Mouse (Mus musculus) forebrain, embryonic 11.5 days (tissue): ENCODE results near the gene Rec8. TPM values are rescaled to one million over a fixed set of nuclear protein-coding genes. Genes with fewer than 3 reads are reported as not detected.

ENCODE experiments used
- ATAC-seq: fragments of 200-750 bp; cut with Nextera tagmentation; replicated peaks from 2 replicates; pipeline ENCODE4 v1.8.0; 2017; ENCODE audit warnings: moderate TSS enrichment; ENCODE audit not compliant: low FRiP score
- DNase-seq: peaks from one replicate; pipeline ENCODE4 v3.0.0-alpha.2; 2017; ENCODE audit warnings: low spot score
- H3K27ac ChIP-seq: fragments of 300-500 bp; sonication (generic); 2 replicates; pipeline ENCODE4 v1.5.1; 2014; ENCODE audit warnings: low read depth, low read length
- H3K27me3 ChIP-seq: fragments of 300-500 bp; sonication (generic); 2 replicates; pipeline ENCODE4 v1.6.1; 2014; ENCODE audit warnings: mild to moderate bottlenecking, low read length, mixed read lengths; ENCODE audit not compliant: control insufficient read depth, insufficient read depth
- H3K36me3 ChIP-seq: fragments of 300-500 bp; sonication (generic); 2 replicates; pipeline ENCODE4 v1.6.1; 2014; ENCODE audit warnings: mild to moderate bottlenecking, low read length, moderate library complexity, mixed read lengths; ENCODE audit not compliant: control insufficient read depth, insufficient read depth
- H3K4me1 ChIP-seq: fragments of 300-500 bp; sonication (generic); replicated peaks from 2 replicates; pipeline ENCODE4 v1.6.1; 2014; ENCODE audit warnings: low read length, mixed read lengths; ENCODE audit not compliant: control insufficient read depth, insufficient read depth
- H3K4me2 ChIP-seq: fragments of 300-500 bp; sonication (generic); 2 replicates; pipeline ENCODE4 v1.6.1; 2014; ENCODE audit warnings: low read depth, mild to moderate bottlenecking, low read length, moderate library complexity, mixed read lengths; ENCODE audit not compliant: severe bottlenecking
- H3K4me3 ChIP-seq: fragments of 300-500 bp; sonication (generic); 2 replicates; pipeline ENCODE4 v1.5.1; 2014; ENCODE audit warnings: low read depth, low read length
- H3K9ac ChIP-seq: fragments of 300-500 bp; sonication (generic); 2 replicates; pipeline ENCODE4 v1.6.1; 2014; ENCODE audit warnings: low read length
- H3K9me3 ChIP-seq: fragments of 300-500 bp; sonication (generic); 2 replicates; pipeline ENCODE4 v1.6.1; 2016; ENCODE audit warnings: low read length, mixed read lengths; ENCODE audit not compliant: control insufficient read depth
- WGBS: fragments of 180-500 bp; shearing (Covaris S2); extraction: QIAGEN DNeasy Blood & Tissue Kit; methylation state at CpG from one replicate; pipeline ENCODE4 v1.1.7; 2014; 5-methylcytosine and 5-hydroxymethylcytosine counted together
- polyA plus RNA-seq: library from polyadenylated mRNA; unstranded; fragments of >200 nt; fragmentation: Nextera tagmentation; extraction: Ambion mirVana; gene quantifications from 2 replicates; pipeline ENCODE4 v1.2.1, GENCODE M21; 2014

Rec8 gene
- polyA plus RNA-seq, 1 experiment from 2014 or later, result 5.5 TPM

DNA sequence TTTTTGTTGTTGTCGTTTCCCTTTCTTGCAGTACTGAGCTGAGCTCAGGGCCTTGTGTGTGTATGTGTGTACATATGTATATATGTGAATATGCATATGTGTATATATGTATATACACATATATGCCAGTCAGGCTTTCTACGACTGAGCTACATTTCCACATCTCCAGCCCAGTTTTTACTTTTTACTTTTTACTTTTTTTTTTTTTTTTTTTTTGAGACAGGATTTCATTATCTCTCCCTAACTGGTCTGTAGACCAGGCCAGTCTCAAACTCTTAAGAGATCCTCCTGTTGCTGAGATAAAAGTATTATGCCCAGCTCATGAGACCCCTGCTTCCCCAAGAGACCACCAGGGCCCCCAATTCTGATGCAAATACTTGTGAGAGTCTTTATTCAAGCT lies 993 bp upstream of the Rec8 start:
- H3K27ac ChIP-seq, result no peak overlapping the region
- H3K4me1 ChIP-seq, result peaks cover 3% of the 10 kb centered on the region; the same call in 1 of the 2 replicates
- no peak overlapping the region for H3K4me3 ChIP-seq
- no peak for ATAC-seq
- no peaks in the 10 kb centered on the region for H3K36me3 ChIP-seq
- no peaks in the 10 kb centered on the region for H3K27me3 ChIP-seq
- 84% methylated on average over 2 of the region's 2 CpGs for WGBS
- H3K9ac ChIP-seq, result no peak overlapping the region
- H3K9me3 ChIP-seq, result no peaks in the 10 kb centered on the region
- no peak for DNase-seq
- no peak overlapping the region for H3K4me2 ChIP-seq

- Histone ChIP-seq H3K4me1 (peaks cover 3% of the 10 kb centered on the region; the same call in 1 of the 2 replicates), H3K36me3 (no peaks in the 10 kb centered on the region), H3K9me3 (no peaks in the 10 kb centered on the region), H3K4me3 (peak overlapping the region; percentile 12), H3K9ac (peak overlapping the region; percentile 8; the same call in 1 of the 2 replicates), H3K4me2 (peak overlapping the region; percentile 31; the same call in 1 of the 2 replicates), H3K27me3 (no peaks in the 10 kb centered on the region), H3K27ac (no peak overlapping the region)
- 54% methylated on average over 22 of the region's 22 CpGs for WGBS
- ATAC-seq (no peak), DNase-seq (no peak)
Measured at GRCm38 (mm10) chr14:55618486-55619195, 804 bp downstream of the Rec8 start.

DNA sequence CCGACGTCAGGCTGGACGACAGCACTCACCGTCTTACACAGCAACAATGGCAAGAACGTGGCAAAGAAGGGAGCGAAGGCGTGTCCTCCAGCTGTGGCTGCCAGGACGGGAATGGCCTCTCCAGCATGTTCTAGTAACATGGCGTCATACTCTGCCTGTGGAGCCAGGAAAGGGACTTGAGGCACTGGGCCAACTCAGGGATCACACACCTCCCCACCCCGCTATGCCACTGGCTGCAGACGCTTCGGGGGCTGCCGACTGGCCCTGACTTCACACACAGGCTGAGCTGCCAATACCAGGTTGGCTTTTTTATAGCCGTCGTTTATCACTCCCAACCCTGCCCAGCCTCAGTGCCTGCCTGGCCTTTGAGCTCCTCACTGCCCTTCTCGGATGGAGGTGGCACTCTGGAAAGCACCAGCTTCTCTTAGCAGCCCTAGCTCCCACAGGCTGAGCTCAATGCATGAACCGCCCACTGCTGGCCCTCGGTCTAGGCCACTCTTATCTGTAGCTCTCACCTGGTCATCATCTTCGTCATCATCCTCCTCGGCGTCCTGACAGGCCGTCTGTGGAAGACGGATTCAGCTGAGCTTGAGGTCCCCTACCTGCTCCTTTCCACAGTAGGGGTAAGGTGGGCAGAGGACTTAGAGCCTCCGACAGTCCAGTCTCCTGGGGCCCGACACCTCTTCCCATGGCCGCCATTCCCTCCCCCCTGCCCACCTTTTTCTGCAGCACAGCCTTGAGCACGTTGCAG lies 10.4 kb downstream of the Rec8 start:
- Histone ChIP-seq H3K27ac (no peak overlapping the region), H3K27me3 (no peaks in the 10 kb centered on the region), H3K9me3 (no peaks in the 10 kb centered on the region), H3K36me3 (peaks cover 22% of the 10 kb centered on the region; the same call in 1 of the 2 replicates), H3K4me2 (no peak overlapping the region), H3K4me3 (no peak overlapping the region), H3K9ac (no peak overlapping the region), H3K4me1 (no peaks in the 10 kb centered on the region)
- WGBS, result 94% methylated on average over 27 of the region's 27 CpGs
- ATAC-seq, result no peak
- no peak for DNase-seq

GRCm38 (mm10) chr14:55629312-55629711 lies 11.5 kb downstream of the Rec8 start:
- Histone ChIP-seq H3K4me1 (no peaks in the 10 kb centered on the region), H3K9ac (no peak overlapping the region), H3K4me3 (no peak overlapping the region), H3K4me2 (no peak overlapping the region), H3K27me3 (no peaks in the 10 kb centered on the region), H3K9me3 (no peaks in the 10 kb centered on the region), H3K36me3 (peaks cover 22% of the 10 kb centered on the region; the same call in 1 of the 2 replicates), H3K27ac (no peak overlapping the region)
- DNase-seq (peak; percentile 69), ATAC-seq (no peak)
- WGBS, result 61% methylated on average over 5 of the region's 5 CpGs

DNA sequence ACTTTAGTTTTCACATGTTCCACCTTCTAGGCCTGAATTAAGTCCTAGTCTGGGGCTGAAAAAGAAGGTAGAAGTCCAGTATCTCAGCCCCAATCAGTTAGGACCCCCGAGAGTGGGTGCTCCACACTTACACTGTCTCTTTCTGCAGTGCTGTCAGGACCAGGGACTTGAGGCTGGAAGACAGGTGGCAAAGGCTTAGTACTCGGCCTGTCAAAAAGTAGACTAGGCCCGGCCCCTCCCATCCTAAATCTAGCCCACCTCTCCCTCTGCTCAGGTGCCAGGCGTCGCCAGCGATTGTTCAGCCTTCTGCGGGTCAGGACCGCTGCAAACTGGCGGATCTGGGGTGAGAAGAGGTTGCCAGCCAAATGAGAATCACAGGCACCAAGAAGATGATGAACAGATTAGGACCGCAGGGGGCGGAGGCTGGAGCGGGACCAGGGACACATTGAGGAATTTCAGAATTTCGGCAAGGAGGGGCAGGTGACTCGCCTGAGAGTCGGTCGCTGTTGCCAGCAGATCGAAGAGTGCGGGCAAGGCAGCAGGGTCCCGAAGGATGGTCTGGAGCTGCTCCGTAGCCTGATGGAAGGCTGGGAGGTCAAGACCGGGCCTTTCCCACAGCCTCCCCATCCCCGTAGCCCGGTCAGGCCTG lies 17.2 kb downstream of the Rec8 start:
- Histone ChIP-seq H3K27me3 (no peaks in the 10 kb centered on the region), H3K27ac (peak overlapping the region; percentile 53), H3K9ac (peak overlapping the region; percentile 77), H3K9me3 (no peaks in the 10 kb centered on the region), H3K4me2 (peak overlapping the region; percentile 93), H3K4me3 (peak overlapping the region; percentile 64), H3K4me1 (peaks cover 3% of the 10 kb centered on the region; the same call in 1 of the 2 replicates), H3K36me3 (peaks cover 10% of the 10 kb centered on the region)
- 3% methylated on average over 23 of the region's 23 CpGs for WGBS
- ATAC-seq (no peak; the same call in 1 of the 2 replicates), DNase-seq (no peak)

DNA sequence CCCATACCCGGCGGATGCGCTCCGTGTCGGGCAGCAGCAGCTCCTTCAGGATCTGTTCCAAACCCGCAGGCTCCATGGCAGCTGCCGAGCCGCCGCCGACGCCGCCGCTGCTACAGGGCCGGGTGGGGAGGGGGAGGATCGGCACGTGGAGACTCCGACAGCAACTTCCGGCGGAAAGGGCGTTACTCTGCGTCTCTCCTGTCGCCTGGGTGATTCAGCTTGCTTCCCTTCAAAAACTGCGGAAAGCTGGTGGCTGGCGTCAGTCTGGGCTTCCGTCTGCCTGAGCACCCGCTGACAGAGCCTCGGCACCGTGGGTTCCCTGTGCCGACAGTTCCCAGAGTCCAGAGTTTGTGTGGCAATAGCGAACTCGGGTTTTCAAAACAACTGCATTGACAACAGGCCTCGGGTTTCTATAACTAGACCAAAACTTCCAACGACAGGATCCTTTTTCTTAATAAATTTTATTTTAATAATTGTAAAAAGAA lies 17.7 kb downstream of the Rec8 start, which contains the start of gene Ipo4:
TSS of gene Ipo4 (minus strand) at position 435 of the 485 bp plus-strand sequence.
- peak within 1 kb of the TSS; percentile 93 for H3K4me2 ChIP-seq
- WGBS, result 3% methylated on average over 33 of the region's 33 CpGs
- peaks cover 15% of the 10 kb centered on the region for H3K36me3 ChIP-seq
- H3K9ac ChIP-seq, result peak within 1 kb of the TSS; percentile 77
- H3K4me3 ChIP-seq, result peak within 1 kb of the TSS; percentile 64
- DNase-seq (peak; percentile 92), ATAC-seq (peak; percentile 86)
- H3K4me1 ChIP-seq, result peaks cover 3% of the 10 kb centered on the region; the same call in 1 of the 2 replicates
- no peaks in the 10 kb centered on the region for H3K9me3 ChIP-seq
- peak within 1 kb of the TSS; percentile 53 for H3K27ac ChIP-seq
- no peaks in the 10 kb centered on the region for H3K27me3 ChIP-seq

DNA sequence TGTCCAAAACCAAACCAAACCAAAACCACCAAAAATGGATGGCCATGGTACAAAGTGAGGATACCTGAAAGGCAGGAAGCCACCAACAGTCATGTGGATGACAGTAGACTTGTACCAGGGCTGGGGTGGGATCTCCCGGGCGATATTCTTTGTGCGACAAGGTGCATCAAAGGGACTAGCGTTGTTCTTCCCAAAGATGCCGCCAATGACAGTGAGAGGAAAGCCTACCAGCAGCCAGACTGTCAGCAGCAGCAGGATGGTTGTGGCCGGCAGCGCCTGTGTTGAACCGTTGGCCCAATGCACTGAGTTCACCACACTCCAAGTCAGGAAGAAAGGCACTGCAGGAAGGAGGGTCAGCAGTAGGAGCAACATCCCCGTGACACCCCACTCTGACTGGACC lies 20.0 kb downstream of the Rec8 start, which contains the start of gene Gm49378:
TSS of gene Gm49378 (minus strand) at position 101 of the 400 bp plus-strand sequence.
- DNase-seq (no peak), ATAC-seq (no peak)
- Histone ChIP-seq H3K4me1 (peaks cover 9% of the 10 kb centered on the region), H3K9me3 (no peaks in the 10 kb centered on the region), H3K36me3 (peaks cover 17% of the 10 kb centered on the region), H3K4me3 (no peak within 1 kb of the TSS), H3K27ac (no peak within 1 kb of the TSS), H3K9ac (no peak within 1 kb of the TSS), H3K4me2 (no peak within 1 kb of the TSS), H3K27me3 (no peaks in the 10 kb centered on the region)
- WGBS, result 94% methylated on average over 9 of the region's 9 CpGs

GRCm38 (mm10) chr14:55640816-55641215 lies 23.0 kb downstream of the Rec8 start:
- H3K36me3 ChIP-seq, result peaks cover 14% of the 10 kb centered on the region
- no peaks in the 10 kb centered on the region for H3K9me3 ChIP-seq
- H3K27ac ChIP-seq, result no peak overlapping the region
- H3K4me3 ChIP-seq, result no peak overlapping the region
- no peak for DNase-seq
- no peak overlapping the region for H3K4me2 ChIP-seq
- H3K27me3 ChIP-seq, result no peaks in the 10 kb centered on the region
- peaks cover 15% of the 10 kb centered on the region for H3K4me1 ChIP-seq
- WGBS, result 96% methylated on average over 14 of the region's 14 CpGs
- no peak overlapping the region for H3K9ac ChIP-seq
- no peak for ATAC-seq
